Mouse (Mus musculus) ES-Bruce4 (cell line): ENCODE data around the gene Tmem144. TPM values are rescaled to one million over a fixed set of nuclear protein-coding genes. Genes with fewer than 3 reads are reported as not detected.

Experiments used
- H3K27ac ChIP-seq: 2 replicates; pipeline ENCODE4 v1.5.1; 2012; ENCODE audit warnings: low read length, inconsistent platforms; ENCODE audit not compliant: insufficient read depth
- H3K27me3 ChIP-seq: 2 replicates; pipeline ENCODE4 v1.6.1; 2012; ENCODE audit warnings: mild to moderate bottlenecking, low read length, inconsistent platforms; ENCODE audit not compliant: control insufficient read depth, poor library complexity, insufficient read depth, severe bottlenecking
- H3K36me3 ChIP-seq: 2 replicates; pipeline ENCODE4 v1.6.1; 2012; ENCODE audit warnings: inconsistent platforms, mild to moderate bottlenecking, low read length, moderate library complexity; ENCODE audit not compliant: control insufficient read depth, poor library complexity, insufficient read depth, severe bottlenecking
- H3K4me1 ChIP-seq: one replicate; pipeline ENCODE4 v1.8.1; 2011; ENCODE audit warnings: low read length; ENCODE audit not compliant: control insufficient read depth, insufficient read depth
- H3K4me3 ChIP-seq: 2 replicates; pipeline ENCODE4 v1.5.1; 2011; ENCODE audit warnings: low read depth, mild to moderate bottlenecking, low read length
- H3K9ac ChIP-seq: 2 replicates; pipeline ENCODE4 v1.6.1; 2012; ENCODE audit warnings: low read depth, mild to moderate bottlenecking, inconsistent platforms; ENCODE audit not compliant: poor library complexity, severe bottlenecking
- H3K9me3 ChIP-seq: replicated peaks from 2 replicates; pipeline ENCODE4 v1.6.1; 2012; ENCODE audit warnings: mild to moderate bottlenecking, low read length, inconsistent platforms; ENCODE audit not compliant: control insufficient read depth, poor library complexity, insufficient read depth, severe bottlenecking
- CTCF ChIP-seq: IDR thresholded peaks from one replicate; pipeline ENCODE4 v1.8.1; 2011; ENCODE audit warnings: low read depth, low read length
- EP300 ChIP-seq: IDR thresholded peaks from 2 replicates; pipeline ENCODE4 v1.6.1; 2011; ENCODE audit warnings: low read depth, low read length; ENCODE audit not compliant: insufficient read depth
- POLR2A ChIP-seq: IDR thresholded peaks from one replicate; pipeline ENCODE4 v1.8.1; 2011; ENCODE audit warnings: low read length; ENCODE audit not compliant: insufficient read depth
- polyA plus RNA-seq: library from polyadenylated mRNA; stranded (reverse); fragments of >200 nt; gene quantifications from 2 replicates; pipeline ENCODE4 v1.2.4, GENCODE M21; 2011; ENCODE audit warnings: low read depth; ENCODE audit not compliant: missing spikeins, insufficient read depth, insufficient read length

Gene Tmem144
- polyA plus RNA-seq = 15.8 and 17.0 TPM in 2 replicates

- no peak within 1 kb of the TSS for H3K27ac ChIP-seq
- no peaks in the 10 kb centered on the region for H3K9me3 ChIP-seq
- H3K4me3 ChIP-seq = no peak within 1 kb of the TSS
- H3K9ac ChIP-seq = no peak within 1 kb of the TSS
- TF ChIP-seq POLR2A = no peak
- TF ChIP-seq CTCF = no peak
- TF ChIP-seq EP300 = no peak
- H3K4me1 ChIP-seq = no peaks in the 10 kb centered on the region
- H3K27me3 ChIP-seq = no peaks in the 10 kb centered on the region
- no peaks in the 10 kb centered on the region for H3K36me3 ChIP-seq
Measured at GRCm38 (mm10) chr3:79852654-79853166, at the start of gene Tmem144. Gene Tmem144, minus strand, starts transcription at chr3:79852773.

- Histone ChIP-seq H3K27me3 (no peaks in the 10 kb centered on the region; the same call in 1 of the 2 replicates), H3K4me1 (no peaks in the 10 kb centered on the region), H3K9me3 (no peaks in the 10 kb centered on the region), H3K27ac (no peak overlapping the region), H3K4me3 (no peak overlapping the region), H3K36me3 (no peaks in the 10 kb centered on the region), H3K9ac (no peak overlapping the region)
- TF ChIP-seq CTCF (no peak), EP300 (no peak), POLR2A (no peak)
Measured at GRCm38 (mm10) chr3:79901734-79902133, 49.2 kb upstream of the Tmem144 start.

DNA sequence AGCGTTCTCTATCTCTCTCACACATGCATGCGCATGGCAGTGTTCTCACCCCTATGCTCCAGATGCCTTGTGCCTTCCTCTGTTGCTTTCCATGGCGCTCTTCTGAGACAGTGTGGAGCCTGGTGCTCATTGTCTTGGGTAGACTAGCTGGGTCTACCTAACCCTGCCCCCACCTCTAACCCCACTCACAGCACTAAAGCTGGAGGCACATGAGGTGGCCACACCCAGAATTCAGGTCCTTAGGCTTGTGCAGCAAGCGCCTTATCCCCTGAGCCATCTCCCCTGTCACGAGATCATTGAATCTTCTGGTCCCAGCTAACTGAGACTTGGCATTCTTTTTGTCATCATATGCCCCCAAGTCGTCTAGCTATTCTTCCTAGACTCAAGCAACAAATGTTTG, 48.7 kb upstream of the Tmem144 start:
- H3K4me1 ChIP-seq = no peaks in the 10 kb centered on the region
- no peaks in the 10 kb centered on the region; the same call in 1 of the 2 replicates for H3K27me3 ChIP-seq
- H3K27ac ChIP-seq = no peak overlapping the region
- H3K36me3 ChIP-seq = no peaks in the 10 kb centered on the region
- H3K9ac ChIP-seq = no peak overlapping the region
- H3K9me3 ChIP-seq = no peaks in the 10 kb centered on the region
- no peak overlapping the region for H3K4me3 ChIP-seq
- TF ChIP-seq POLR2A (no peak), CTCF (no peak), EP300 (no peak)

GRCm38 (mm10) chr3:79900502-79900901, 47.9 kb upstream of the Tmem144 start:
- Histone ChIP-seq H3K9ac (no peak overlapping the region), H3K9me3 (no peaks in the 10 kb centered on the region)

DNA sequence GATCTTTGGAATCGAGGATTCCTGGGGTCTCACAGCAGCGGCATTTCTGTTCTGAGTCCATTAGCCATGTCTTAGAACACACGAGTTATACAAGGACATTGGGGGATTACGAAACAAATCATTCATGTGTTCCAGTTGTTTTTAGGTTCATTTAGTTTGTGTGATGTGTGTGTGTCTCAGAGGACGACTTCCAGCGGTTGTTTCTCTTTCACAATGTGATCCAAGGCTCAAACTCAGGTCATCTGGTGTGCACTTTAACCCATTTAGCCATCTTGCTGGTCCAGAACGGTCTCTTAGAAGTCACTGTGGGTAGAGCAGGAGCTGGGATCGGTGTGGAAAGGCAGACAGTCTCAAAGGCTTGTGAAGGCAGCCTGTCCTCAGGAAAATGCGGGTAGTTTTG, 47.3 kb upstream of the Tmem144 start:
- Histone ChIP-seq H3K27me3 (no peaks in the 10 kb centered on the region; the same call in 1 of the 2 replicates), H3K36me3 (no peaks in the 10 kb centered on the region), H3K4me3 (no peak overlapping the region), H3K9me3 (no peaks in the 10 kb centered on the region), H3K27ac (no peak overlapping the region), H3K4me1 (no peaks in the 10 kb centered on the region), H3K9ac (no peak overlapping the region)
- TF ChIP-seq CTCF = no peak
- no peak for TF ChIP-seq POLR2A
- no peak for TF ChIP-seq EP300

More at GRCm38 (mm10) chr3:79900502-79900901, 47.9 kb upstream of the Tmem144 start:
- Histone ChIP-seq H3K27ac (no peak overlapping the region), H3K4me1 (no peaks in the 10 kb centered on the region), H3K4me3 (no peak overlapping the region), H3K36me3 (no peaks in the 10 kb centered on the region), H3K27me3 (no peaks in the 10 kb centered on the region; the same call in 1 of the 2 replicates)
- TF ChIP-seq POLR2A = no peak
- no peak for TF ChIP-seq EP300
- no peak for TF ChIP-seq CTCF

- H3K27me3 ChIP-seq = no peaks in the 10 kb centered on the region; the same call in 1 of the 2 replicates
- H3K27ac ChIP-seq = no peak overlapping the region
- no peaks in the 10 kb centered on the region for H3K4me1 ChIP-seq
- no peak overlapping the region for H3K9ac ChIP-seq
- H3K4me3 ChIP-seq = no peak overlapping the region
- H3K9me3 ChIP-seq = no peaks in the 10 kb centered on the region
- no peaks in the 10 kb centered on the region for H3K36me3 ChIP-seq
- TF ChIP-seq EP300 (no peak), POLR2A (no peak), CTCF (no peak)
Measured at GRCm38 (mm10) chr3:79898514-79898913, 45.9 kb upstream of the Tmem144 start.
